Mouse (Mus musculus) lung, adult 2 months (tissue): Measurements from ENCODE around the gene Rgs8. TPM values are rescaled to one million over a fixed set of nuclear protein-coding genes. Genes with fewer than 3 reads are reported as not detected.

ENCODE experiments used
- DNase-seq: peaks from one replicate; pipeline ENCODE4 v3.0.0; 2022
- H3K4me1 ChIP-seq: fragments of 200-500 bp; 2 replicates; pipeline ENCODE4 v1.6.1; 2011; ENCODE audit warnings: low read length; ENCODE audit not compliant: control insufficient read depth, insufficient read depth
- H3K4me3 ChIP-seq: fragments of 200-500 bp; replicated peaks from 2 replicates; pipeline ENCODE3; 2011; ENCODE audit warnings: low read depth, mild to moderate bottlenecking, control low read depth, low read length; ENCODE audit errors: extremely low read depth
- CTCF ChIP-seq: fragments of 200-500 bp; IDR thresholded peaks from 2 replicates; pipeline ENCODE4 v1.5.1; 2011; ENCODE audit warnings: mild to moderate bottlenecking, low read length, control low read depth; ENCODE audit not compliant: insufficient read depth
- POLR2A ChIP-seq: fragments of 200-500 bp; IDR thresholded peaks from 2 replicates; pipeline ENCODE4 v1.6.1; 2011; ENCODE audit warnings: low read depth, mild to moderate bottlenecking, control low read depth, low read length, borderline replicate concordance; ENCODE audit errors: extremely low read depth
- WGBS: fragments of 180-500 bp; shearing (Covaris S2); methylation state at CpG from one replicate; pipeline ENCODE4 v1.1.7; 2018; 5-methylcytosine and 5-hydroxymethylcytosine counted together
- polyA plus RNA-seq: library from polyadenylated mRNA; depleted of rRNA; stranded (reverse); fragments of >200 nt; gene quantifications from 2 replicates; pipeline ENCODE4 v1.2.3, GENCODE M21; 2012

The Rgs8 gene
- polyA plus RNA-seq, 1 experiment, result 0.01 TPM

GRCm38 (mm10) chr1:153659666-153660065 lies 6.8 kb downstream of the Rgs8 start:
- Histone ChIP-seq H3K4me1 (peaks cover 3% of the 10 kb centered on the region; the same call in 1 of the 2 replicates), H3K4me3 (no peak overlapping the region)
- DNase-seq, result no peak
- no peak for TF ChIP-seq POLR2A
- TF ChIP-seq CTCF, result no peak
- 58% methylated on average over 9 of the region's 9 CpGs for WGBS

DNA sequence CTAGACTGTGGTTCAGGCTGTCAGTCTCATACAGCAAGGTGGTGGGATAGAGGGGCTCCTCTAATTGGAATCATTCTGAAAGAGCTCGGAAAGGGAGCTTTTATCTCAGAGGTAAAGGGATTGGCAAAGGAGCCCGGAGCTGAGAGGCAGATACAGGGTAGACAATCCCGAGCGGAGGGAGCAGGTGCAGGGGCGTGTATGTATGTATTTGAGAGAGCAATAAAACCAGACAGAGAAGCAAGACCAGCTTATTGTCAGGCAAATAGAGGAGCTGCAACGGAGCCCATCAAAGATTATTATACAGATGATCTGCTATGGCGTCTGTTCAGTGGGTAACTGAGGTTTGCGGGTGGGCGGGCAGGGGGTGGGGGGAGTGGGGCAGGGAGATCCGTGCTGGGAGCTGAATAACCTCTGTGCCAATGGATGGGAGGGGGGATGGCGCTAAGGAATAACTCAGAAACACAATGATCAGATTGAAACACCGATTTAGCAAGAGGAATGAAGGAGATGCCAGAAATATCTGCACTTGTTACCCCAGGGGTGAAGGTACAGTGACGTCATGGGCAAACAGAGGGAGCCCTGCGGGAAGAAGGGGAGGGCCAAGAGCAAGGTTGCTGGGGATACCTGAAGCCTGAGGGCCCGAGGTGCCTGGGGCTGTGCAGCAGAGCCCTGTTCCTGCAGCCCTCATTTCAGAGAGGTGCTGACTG lies 8.3 kb downstream of the Rgs8 start:
- no peak overlapping the region for H3K4me3 ChIP-seq
- DNase-seq, result no peak
- WGBS, result 50% methylated on average over 15 of the region's 15 CpGs
- H3K4me1 ChIP-seq, result peaks cover 3% of the 10 kb centered on the region; the same call in 1 of the 2 replicates
- TF ChIP-seq POLR2A, result no peak

DNA sequence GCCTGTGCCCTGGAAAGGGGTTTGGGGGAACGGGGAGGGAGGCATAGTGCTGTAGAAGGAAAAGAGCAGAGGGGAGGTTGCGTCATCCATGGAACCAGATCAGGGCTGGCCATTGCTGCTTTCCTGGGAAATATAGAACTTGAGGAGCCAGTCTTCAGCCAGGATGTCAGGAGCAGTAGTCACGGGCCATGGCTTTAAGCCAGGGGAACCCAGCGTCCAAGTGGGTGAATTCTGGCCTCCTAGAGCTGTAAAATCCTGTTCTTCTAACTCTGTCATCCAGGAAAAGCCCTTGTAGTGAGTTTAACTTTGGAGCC lies 8.8 kb downstream of the Rgs8 start:
- no peak overlapping the region for H3K4me3 ChIP-seq
- 34% methylated on average over 4 of the region's 4 CpGs for WGBS

DNA sequence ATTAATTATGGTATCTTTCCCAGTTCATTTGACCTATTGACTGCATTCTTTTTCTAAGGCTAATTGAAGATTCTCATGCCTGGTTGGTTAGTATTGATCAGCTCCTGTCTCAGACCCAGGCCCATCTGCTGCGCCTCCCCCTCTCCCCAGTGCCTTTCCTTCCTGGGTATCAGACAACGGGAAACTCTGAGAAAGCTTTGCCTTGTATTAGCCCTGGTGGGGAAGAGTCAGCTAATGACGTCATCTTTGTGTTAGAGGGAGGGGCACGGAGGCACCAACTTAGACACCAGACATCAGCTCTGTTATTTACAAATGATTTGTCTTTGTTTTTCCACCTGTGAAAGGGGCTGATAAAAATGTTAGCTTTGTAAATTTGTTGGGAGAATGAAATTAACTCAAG lies 9.5 kb downstream of the Rgs8 start:
- H3K4me3 ChIP-seq, result no peak overlapping the region
- DNase-seq, result no peak
- H3K4me1 ChIP-seq, result peaks cover 3% of the 10 kb centered on the region; the same call in 1 of the 2 replicates
- TF ChIP-seq CTCF, result no peak
- TF ChIP-seq POLR2A, result no peak
- WGBS, result 36% methylated on average over 4 of the region's 4 CpGs

More for the DNA sequence above, 8.8 kb downstream of the Rgs8 start:
- peaks cover 3% of the 10 kb centered on the region; the same call in 1 of the 2 replicates for H3K4me1 ChIP-seq
- peak; percentile 7 for DNase-seq
- no peak for TF ChIP-seq POLR2A
- TF ChIP-seq CTCF, result no peak

GRCm38 (mm10) chr1:153665066-153665715 lies 12.4 kb downstream of the Rgs8 start:
- DNase-seq, result no peak
- 26% methylated on average over 10 of the region's 10 CpGs for WGBS
- H3K4me3 ChIP-seq, result no peak overlapping the region
- TF ChIP-seq POLR2A, result no peak
- TF ChIP-seq CTCF, result no peak
- H3K4me1 ChIP-seq, result peaks cover 3% of the 10 kb centered on the region; the same call in 1 of the 2 replicates

- no peak overlapping the region for H3K4me3 ChIP-seq
- no peak for DNase-seq
- 27% methylated on average over 1 of the region's 1 CpGs for WGBS
- TF ChIP-seq POLR2A, result no peak
- TF ChIP-seq CTCF, result no peak
- H3K4me1 ChIP-seq, result peaks cover 3% of the 10 kb centered on the region; the same call in 1 of the 2 replicates
Observed at GRCm38 (mm10) chr1:153666236-153666635, 13.4 kb downstream of the Rgs8 start.

- DNase-seq, result no peak
- TF ChIP-seq POLR2A, result no peak
Observed at GRCm38 (mm10) chr1:153667244-153667727, 14.5 kb downstream of the Rgs8 start.

DNA sequence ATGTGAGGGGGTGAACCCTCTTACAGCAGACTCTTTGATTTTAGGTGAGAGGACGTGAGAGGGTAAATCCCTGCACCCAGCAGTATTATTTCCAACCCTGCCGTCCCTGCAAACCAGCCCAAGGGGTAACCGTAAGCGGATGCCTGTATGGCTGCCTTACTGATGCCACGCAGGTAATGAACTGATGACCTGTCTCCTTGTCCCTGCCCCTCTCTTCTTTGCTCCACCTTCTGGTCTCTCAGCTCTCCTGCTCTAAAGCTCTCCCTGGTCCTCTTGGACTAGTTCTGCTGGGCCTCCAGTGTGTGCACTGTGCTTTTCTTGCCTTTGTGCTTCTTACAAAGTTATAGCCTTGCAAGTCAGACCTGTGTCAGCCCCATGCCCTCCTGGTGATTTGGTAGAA lies 15.0 kb downstream of the Rgs8 start:
- DNase-seq, result no peak
- 82% methylated on average over 5 of the region's 5 CpGs for WGBS
- H3K4me1 ChIP-seq, result no peaks in the 10 kb centered on the region
- TF ChIP-seq POLR2A (no peak), CTCF (no peak)
- H3K4me3 ChIP-seq, result no peak overlapping the region

More at GRCm38 (mm10) chr1:153667244-153667727, 14.5 kb downstream of the Rgs8 start:
- WGBS, result 66% methylated on average over 4 of the region's 4 CpGs
- H3K4me3 ChIP-seq, result no peak overlapping the region
- H3K4me1 ChIP-seq, result no peaks in the 10 kb centered on the region

GRCm38 (mm10) chr1:153669086-153669485 lies 16.3 kb downstream of the Rgs8 start:
- Histone ChIP-seq H3K4me3 (no peak overlapping the region), H3K4me1 (no peaks in the 10 kb centered on the region)
- DNase-seq, result no peak
- TF ChIP-seq CTCF, result no peak
- no peak for TF ChIP-seq POLR2A
- WGBS, result 46% methylated on average over 7 of the region's 7 CpGs

GRCm38 (mm10) chr1:153669728-153670127 lies 16.9 kb downstream of the Rgs8 start:
- Histone ChIP-seq H3K4me3 (no peak overlapping the region), H3K4me1 (no peaks in the 10 kb centered on the region)
- TF ChIP-seq CTCF (no peak), POLR2A (no peak)
- DNase-seq, result no peak
- WGBS, result 61% methylated on average over 3 of the region's 3 CpGs
